Mouse (Mus musculus): ENCODE measurements around the gene Gm4131.

Gm4131 gene

GRCm38 (mm10) chr14:62457420-62458181 lies 109.1 kb downstream of the Gm4131 start:
- peak; percentile 80 for DNase-seq (ENCODE audit: low spot score)

- DNase-seq (ENCODE audit: low spot score), result no peak
Observed at GRCm38 (mm10) chr14:62456239-62456747, 110.4 kb downstream of the Gm4131 start, which contains the start of gene Gucy1b2. TSS of gene Gucy1b2 (minus strand) at chr14:62456289.

- no peak for DNase-seq (ENCODE audit: low spot score)
Observed at GRCm38 (mm10) chr14:62455570-62455879, 111.2 kb downstream of the Gm4131 start.

GRCm38 (mm10) chr14:62454760-62455569 lies 111.8 kb downstream of the Gm4131 start:
- no peak for DNase-seq (ENCODE audit: low spot score)

GRCm38 (mm10) chr14:62454136-62454535 lies 112.6 kb downstream of the Gm4131 start:
- no peak for DNase-seq (ENCODE audit: low spot score)

- no peak for DNase-seq (ENCODE audit: low spot score)
Observed at GRCm38 (mm10) chr14:62453276-62453675, 113.4 kb downstream of the Gm4131 start.

- no peak for DNase-seq (ENCODE audit: low spot score)
Observed at GRCm38 (mm10) chr14:62450706-62451105, 116.0 kb downstream of the Gm4131 start.

- DNase-seq (ENCODE audit: low spot score), result no peak
Observed at GRCm38 (mm10) chr14:62447214-62447548, 119.5 kb downstream of the Gm4131 start.

- DNase-seq (ENCODE audit: low spot score), result no peak
Observed at GRCm38 (mm10) chr14:62446385-62447213, 120.1 kb downstream of the Gm4131 start.

- no peak for DNase-seq (ENCODE audit: low spot score)
Observed at GRCm38 (mm10) chr14:62443840-62444430, 122.8 kb downstream of the Gm4131 start.

- no peak for DNase-seq (ENCODE audit: low spot score)
Observed at GRCm38 (mm10) chr14:62442971-62443370, 123.8 kb downstream of the Gm4131 start.

- DNase-seq (ENCODE audit: low spot score), result no peak
Observed at GRCm38 (mm10) chr14:62440036-62440435, 126.7 kb downstream of the Gm4131 start.

GRCm38 (mm10) chr14:62438236-62438635 lies 128.5 kb downstream of the Gm4131 start:
- no peak for DNase-seq (ENCODE audit: low spot score)

- no peak for DNase-seq (ENCODE audit: low spot score)
Observed at GRCm38 (mm10) chr14:62437806-62438205, 128.9 kb downstream of the Gm4131 start.

GRCm38 (mm10) chr14:62425277-62425691 lies 141.4 kb downstream of the Gm4131 start:
- DNase-seq (ENCODE audit: low spot score), result no peak

- DNase-seq (ENCODE audit: low spot score), result no peak
Observed at GRCm38 (mm10) chr14:62422265-62422664, 144.5 kb downstream of the Gm4131 start.

GRCm38 (mm10) chr14:62417501-62417900 lies 149.2 kb downstream of the Gm4131 start:
- no peak for DNase-seq (ENCODE audit: low spot score)

GRCm38 (mm10) chr14:62416742-62417134 lies 150.0 kb downstream of the Gm4131 start:
- DNase-seq (ENCODE audit: low spot score), result no peak

- no peak for DNase-seq (ENCODE audit: low spot score)
Observed at GRCm38 (mm10) chr14:62416007-62416741, 150.5 kb downstream of the Gm4131 start.

Data from ovary, postnatal 36 days (tissue).